Mouse (Mus musculus) CD4-positive naive resting alpha-beta T cell, adult 76 days (primary cell): ENCODE results near the gene Capn5. TPM values are rescaled to one million over a fixed set of nuclear protein-coding genes. Genes with fewer than 3 reads are reported as not detected.

Experiments used
- total RNA-seq: library from RNA; stranded (reverse); gene quantifications from one replicate; pipeline ENCODE4 v1.2.4, GENCODE M21; 2023

Capn5 gene
- total RNA-seq = 1.6 TPM

GRCm38 (mm10) chr7:98177929-98178559 lies at the start of gene Capn5:
Capn5 (minus strand) TSS chr7:98178274.

GRCm38 (mm10) chr7:98199381-98199780 lies 21.3 kb upstream of the Capn5 start, which contains the start of gene B3gnt6:
B3gnt6 (minus strand) TSS chr7:98199481.

GRCm38 (mm10) chr7:98145402-98145801 lies 32.7 kb downstream of the Capn5 start, which contains the start of gene Omp:
Omp (minus strand) TSS chr7:98145502.

GRCm38 (mm10) chr7:98119179-98119960 lies 58.7 kb downstream of the Capn5 start, which contains the start of gene Myo7a:
Myo7a (minus strand) TSS chr7:98119524.

Other genes with a start within 250 kb of the Capn5 start
- 3.6 TPM for gene Myo7a, start 58.8 kb downstream of the Capn5 start, total RNA-seq
- not detected for gene Omp, start 32.8 kb downstream of the Capn5 start, total RNA-seq
- gene B3gnt6, start 21.2 kb upstream of the Capn5 start, total RNA-seq = not detected
- 8.6 TPM for gene Acer3, start 142.9 kb upstream of the Capn5 start, total RNA-seq
- gene Tsku, start 183.1 kb upstream of the Capn5 start, total RNA-seq = not detected